Mouse (Mus musculus): Measurements from ENCODE around the gene Fam118b.

DNA sequence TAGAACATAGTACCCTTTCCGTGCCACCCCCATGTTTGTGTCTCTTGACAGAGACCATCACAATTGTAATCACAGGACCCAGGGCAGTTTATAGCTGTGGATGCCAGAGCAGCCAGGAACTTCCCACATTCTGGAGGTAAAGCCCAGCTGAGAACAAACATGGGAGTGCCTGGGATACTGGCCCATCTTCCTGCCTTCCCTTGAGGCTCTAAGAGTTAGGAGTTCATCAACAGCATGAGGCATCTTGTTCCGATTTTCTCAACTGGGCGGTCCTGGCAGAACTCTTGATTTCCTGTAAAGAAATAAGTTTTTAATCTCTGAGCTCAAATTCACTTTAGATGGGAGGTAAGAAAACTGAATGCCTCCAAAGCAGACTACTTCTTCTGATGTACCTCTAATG, 34.6 kb upstream of the Fam118b start:
- TF ChIP-seq USF1 (IDR thresholded peaks at IDR 0.05; ENCODE audit: low read depth) (no peak), CTCF (IDR thresholded peaks at IDR 0.05; ENCODE audit: control insufficient read depth, insufficient read depth, insufficient read length) (no peak), MYOD1 (IDR thresholded peaks at IDR 0.05; ENCODE audit: control insufficient read depth, insufficient read length, low read depth) (no peak), MAX (IDR thresholded peaks at IDR 0.05) (no peak), CEBPB (IDR thresholded peaks at IDR 0.05; ENCODE audit: low read depth) (no peak)

Measured in C2C12 (cell line).